9 mouse cellular contexts compared by ENCODE assay signal in the genomic region with DNA sequence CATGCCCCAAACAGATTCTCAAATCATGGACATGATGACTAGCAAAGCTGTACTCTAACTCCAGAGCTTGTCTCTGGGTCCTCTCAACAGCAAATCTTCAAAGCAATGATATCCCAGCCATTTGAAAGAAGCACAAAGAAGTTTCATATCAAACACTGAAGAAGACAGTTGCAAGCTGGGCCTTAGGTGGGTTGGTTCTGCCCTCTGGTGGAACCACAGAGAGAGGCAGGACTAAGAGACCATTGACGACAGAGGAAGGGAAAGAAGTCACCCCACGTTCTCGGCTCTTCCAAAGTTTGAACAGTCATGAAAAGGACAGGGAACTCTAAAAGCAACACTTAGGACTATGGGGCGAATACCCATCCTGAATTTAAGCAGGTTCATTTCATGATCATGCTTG. TPM values are rescaled to one million over a fixed set of nuclear protein-coding genes. Genes with fewer than 3 reads are reported as not detected.
A peak's percentile ranks its signal among the peaks of the same experiment; 100 is the strongest.
DNase-seq lines count a peak whose midpoint lies in the region; ATAC-seq and TF ChIP-seq lines count a peak whose summit lies in the region.
"Had no signal": no experiment of that assay in that cellular context is flagged by ENCODE, and none has a peak within 500 bp of the region (broad histone marks: within the 10 kb centered on the region; RNA-seq: fewer than 3 reads in every experiment).

No protein-coding gene starts in this region.

- no peak overlapping the region for H3K9ac ChIP-seq in forebrain, embryonic 14.5 days (ENCODE audit: low read length)
- no peak overlapping the region for H3K9ac ChIP-seq in liver, postnatal 0 days (replicated peaks)
- no peak overlapping the region for H3K9ac ChIP-seq in liver, embryonic 11.5 days (ENCODE audit: low read depth, low read length)
- H3K9ac ChIP-seq: midbrain, embryonic 12.5 days had no signal

- H3K9me3 ChIP-seq in forebrain, embryonic 14.5 days (replicated peaks; ENCODE audit: control insufficient read depth, low read length) = no peaks in the 10 kb centered on the region
- no peaks in the 10 kb centered on the region for H3K9me3 ChIP-seq in forebrain, embryonic 10.5 days
- H3K9me3 ChIP-seq in liver, postnatal 0 days (ENCODE audit: low read length) = no peaks in the 10 kb centered on the region
- H3K9me3 ChIP-seq in liver, embryonic 11.5 days (ENCODE audit: control insufficient read depth, low read length) = no peaks in the 10 kb centered on the region
- H3K9me3 ChIP-seq: midbrain, embryonic 12.5 days had no signal

- intact Hi-C loops in left cerebral cortex, postnatal 25 days (cut with DNase I) = no loop called here

- H3K36me3 ChIP-seq in forebrain, embryonic 14.5 days (ENCODE audit: control insufficient read depth, insufficient read depth, low read length) = no peaks in the 10 kb centered on the region
- no peaks in the 10 kb centered on the region for H3K36me3 ChIP-seq in forebrain, embryonic 10.5 days (replicated peaks)
- H3K36me3 ChIP-seq in liver, postnatal 0 days (replicated peaks; ENCODE audit: insufficient read depth, low read length) = no peaks in the 10 kb centered on the region
- no peaks in the 10 kb centered on the region for H3K36me3 ChIP-seq in liver, embryonic 11.5 days (ENCODE audit: control insufficient read depth, insufficient read depth, low read length)
- H3K36me3 ChIP-seq: midbrain, embryonic 12.5 days had no signal

- no peak overlapping the region for H3K27ac ChIP-seq in forebrain, embryonic 14.5 days (ENCODE audit: low read depth, low read length)
- H3K27ac ChIP-seq in forebrain, embryonic 10.5 days = no peak overlapping the region
- H3K27ac ChIP-seq in liver, postnatal 0 days (ENCODE audit: low read depth) = no peak overlapping the region
- H3K27ac ChIP-seq in liver, embryonic 11.5 days (ENCODE audit: low read depth, low read length) = no peak overlapping the region
- H3K27ac ChIP-seq: midbrain, embryonic 12.5 days had no signal

- no peak overlapping the region for H3K4me3 ChIP-seq in forebrain, embryonic 14.5 days (ENCODE audit: low read depth, low read length)
- H3K4me3 ChIP-seq in forebrain, embryonic 10.5 days = no peak overlapping the region
- H3K4me3 ChIP-seq in liver, postnatal 0 days (ENCODE audit: low read depth, low read length) = no peak overlapping the region
- H3K4me3 ChIP-seq in liver, embryonic 11.5 days (ENCODE audit: low read depth, low read length) = no peak overlapping the region
- H3K4me3 ChIP-seq: midbrain, embryonic 12.5 days had no signal

- TF ChIP-seq CTCF in liver, postnatal 0 days (IDR thresholded peaks at IDR 0.05; ENCODE audit: low read depth) = peak; percentile 71

- no peak for TF ChIP-seq EP300 in liver, postnatal 0 days (IDR thresholded peaks at IDR 0.05; ENCODE audit: low read depth)

- 30% methylated on average over 4 of the region's 4 CpGs for WGBS in forebrain, embryonic 14.5 days
- 24% methylated on average over 4 of the region's 4 CpGs for WGBS in forebrain, embryonic 10.5 days
- WGBS in liver, postnatal 0 days (ENCODE audit: insufficient replicate concordance) = 13% methylated on average over 4 of the region's 4 CpGs
- WGBS in liver, embryonic 11.5 days = 24% methylated on average over 4 of the region's 4 CpGs

- DNase-seq in forebrain, embryonic 14.5 days (ENCODE audit: low spot score) = peak; percentile 40
- DNase-seq in forebrain, embryonic 10.5 days (ENCODE audit: extremely low spot score, low spot score) = no peak
- DNase-seq in liver, postnatal 0 days = no peak
- no peak for DNase-seq in liver, embryonic 11.5 days (ENCODE audit: low spot score)
- DNase-seq in ZHBTc4 (ENCODE audit: low read depth, low spot score) = peak; percentile 60
- peak; percentile 15 to 41 for DNase-seq in left cerebral cortex, postnatal 25 days (ENCODE audit: low spot score in 2 of 2)
- peak; percentile 43 for DNase-seq in thymus, postnatal 4 days

- no peaks in the 10 kb centered on the region for H3K4me1 ChIP-seq in forebrain, embryonic 14.5 days (ENCODE audit: control insufficient read depth, insufficient read depth, low read length)
- no peaks in the 10 kb centered on the region for H3K4me1 ChIP-seq in forebrain, embryonic 10.5 days
- H3K4me1 ChIP-seq in liver, postnatal 0 days (ENCODE audit: insufficient read depth) = no peaks in the 10 kb centered on the region
- H3K4me1 ChIP-seq in liver, embryonic 11.5 days (replicated peaks; ENCODE audit: control insufficient read depth, insufficient read depth, low read length) = no peaks in the 10 kb centered on the region
- H3K4me1 ChIP-seq: midbrain, embryonic 12.5 days had no signal

- peak; percentile 50; the same call in 1 of the 2 replicates for ATAC-seq in forebrain, embryonic 14.5 days
- ATAC-seq in liver, postnatal 0 days = no peak
- no peak for ATAC-seq in liver, embryonic 11.5 days (replicated peaks; ENCODE audit: low FRiP score)
- ATAC-seq in inflammation-experienced regulatory T-cells, adult 6 months = no peak

- H3K4me2 ChIP-seq in forebrain, embryonic 14.5 days (ENCODE audit: low read length) = no peak overlapping the region
- H3K4me2 ChIP-seq in liver, postnatal 0 days (ENCODE audit: low read depth, low read length) = no peak overlapping the region
- no peak overlapping the region for H3K4me2 ChIP-seq in liver, embryonic 11.5 days
- H3K4me2 ChIP-seq: midbrain, embryonic 12.5 days had no signal

- H3K27me3 ChIP-seq in forebrain, embryonic 14.5 days (replicated peaks; ENCODE audit: control insufficient read depth, insufficient read depth, low read length) = no peaks in the 10 kb centered on the region
- no peaks in the 10 kb centered on the region for H3K27me3 ChIP-seq in forebrain, embryonic 10.5 days (ENCODE audit: poor library complexity, severe bottlenecking)
- no peaks in the 10 kb centered on the region for H3K27me3 ChIP-seq in liver, postnatal 0 days (ENCODE audit: insufficient read depth, low read length)
- H3K27me3 ChIP-seq in liver, embryonic 11.5 days (replicated peaks; ENCODE audit: control insufficient read depth, insufficient read depth, low read length) = no peaks in the 10 kb centered on the region
- H3K27me3 ChIP-seq: midbrain, embryonic 12.5 days had no signal

RNA-seq across cellular contexts. Expression of a gene that starts 18.5 kb away (rescaled TPM):
- polyA plus RNA-seq in forebrain, embryonic 14.5 days (2014; fragmentation: Nextera tagmentation; extraction: Ambion mirVana) = 32.4 and 43.7 TPM in 2 replicates
- polyA plus RNA-seq in forebrain, embryonic 10.5 days (2016; fragmentation: Nextera tagmentation; extraction: Ambion mirVana) = 113 and 132 TPM in 2 replicates
- polyA plus RNA-seq in liver, postnatal 0 days (2015; fragmentation: Nextera tagmentation; extraction: Ambion mirVana) = 41.1 and 42.8 TPM in 2 replicates
- 94.5 and 99.7 TPM in 2 replicates for polyA plus RNA-seq in liver, embryonic 11.5 days (2014; fragmentation: Nextera tagmentation; extraction: Ambion mirVana)
- total RNA-seq in left cerebral cortex, postnatal 25 days (2021) = under 1 TPM; 0.78 to 0.89 TPM
- polyA plus RNA-seq in inflammation-experienced regulatory T-cells, adult 6 months (2017; shearing (Covaris generic)) = 10 to 100 TPM; 13.7 to 95.2 (median 16.8) TPM

RNA-seq across cellular contexts. Expression of a gene that starts 36.8 kb away (rescaled TPM):
- polyA plus RNA-seq in forebrain, embryonic 14.5 days (2014; fragmentation: Nextera tagmentation; extraction: Ambion mirVana) = 11.6 and 14.8 TPM in 2 replicates
- polyA plus RNA-seq in forebrain, embryonic 10.5 days (2016; fragmentation: Nextera tagmentation; extraction: Ambion mirVana) = 10.9 and 12.6 TPM in 2 replicates
- polyA plus RNA-seq in liver, postnatal 0 days (2015; fragmentation: Nextera tagmentation; extraction: Ambion mirVana) = 6.3 and 6.7 TPM in 2 replicates
- 12.6 and 13.4 TPM in 2 replicates for polyA plus RNA-seq in liver, embryonic 11.5 days (2014; fragmentation: Nextera tagmentation; extraction: Ambion mirVana)
- 10 to 100 TPM; 11.1 to 11.3 TPM for total RNA-seq in left cerebral cortex, postnatal 25 days (2021)
- 1 to 10 TPM; 3.6 to 9.8 (median 5.2) TPM for polyA plus RNA-seq in inflammation-experienced regulatory T-cells, adult 6 months (2017; shearing (Covaris generic))

Comparison
In these comparisons a context has a peak if more than half of its experiments do, and no peak if none do; other contexts are left out.
1. DNase-seq: peak in forebrain, embryonic 14.5 days (single experiment), ZHBTc4 (single experiment), left cerebral cortex, postnatal 25 days (2 of 2) and thymus, postnatal 4 days (single experiment); none in forebrain, embryonic 10.5 days (single experiment), liver, postnatal 0 days (single experiment) and liver, embryonic 11.5 days (single experiment).